Mouse (Mus musculus) adrenal gland, postnatal 4 days (tissue): Measurements from ENCODE around the gene Hmgb1. TPM values are rescaled to one million over a fixed set of nuclear protein-coding genes. Genes with fewer than 3 reads are reported as not detected.

Experiments
- DNase-seq, 2 experiments: peaks; one replicate each; pipeline ENCODE4 v3.0.0; 2021 to 2022; ENCODE audit warnings: low spot score in 2 of 2, mixed read lengths in 2 of 2
- total RNA-seq, 2 experiments: library from RNA; stranded (reverse); gene quantifications; 2 replicates each; pipeline ENCODE4 v1.2.3; 2021

Gene Hmgb1
- total RNA-seq, 2 experiments from 2014 or later: 314 to 324 TPM

DNA sequence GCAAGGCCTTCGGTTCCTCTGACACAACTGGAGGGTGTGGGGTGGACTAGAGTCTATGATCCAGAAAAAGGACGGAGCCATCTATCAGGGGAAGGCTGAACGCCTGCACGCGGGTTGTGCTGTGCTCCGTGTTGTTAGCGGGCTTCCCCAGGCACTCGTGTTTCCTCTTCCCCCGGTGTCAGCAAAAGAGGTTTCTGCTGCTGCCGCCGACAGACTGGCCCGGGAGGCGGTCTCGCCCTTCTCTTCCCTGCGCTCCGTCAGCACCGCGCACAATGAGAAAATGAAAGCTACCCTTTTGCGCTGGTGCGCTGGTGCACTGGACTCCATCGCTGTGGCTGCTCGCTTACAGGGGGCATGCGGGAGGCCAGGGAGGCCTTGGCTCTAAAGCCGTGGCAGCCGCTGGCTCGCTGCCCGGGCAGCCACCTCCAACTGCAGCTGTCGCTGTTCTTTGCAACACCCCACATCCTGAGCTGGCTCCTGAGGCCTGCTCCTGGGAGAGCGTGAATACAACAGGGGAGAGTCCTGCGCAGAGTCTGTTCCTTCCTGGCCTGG lies 153.0 kb downstream of the Hmgb1 start:
- DNase-seq: peak; percentile 24 to 52

GRCm38 (mm10) chr5:149030103-149030502 lies 154.2 kb downstream of the Hmgb1 start:
- DNase-seq: no peak

DNA sequence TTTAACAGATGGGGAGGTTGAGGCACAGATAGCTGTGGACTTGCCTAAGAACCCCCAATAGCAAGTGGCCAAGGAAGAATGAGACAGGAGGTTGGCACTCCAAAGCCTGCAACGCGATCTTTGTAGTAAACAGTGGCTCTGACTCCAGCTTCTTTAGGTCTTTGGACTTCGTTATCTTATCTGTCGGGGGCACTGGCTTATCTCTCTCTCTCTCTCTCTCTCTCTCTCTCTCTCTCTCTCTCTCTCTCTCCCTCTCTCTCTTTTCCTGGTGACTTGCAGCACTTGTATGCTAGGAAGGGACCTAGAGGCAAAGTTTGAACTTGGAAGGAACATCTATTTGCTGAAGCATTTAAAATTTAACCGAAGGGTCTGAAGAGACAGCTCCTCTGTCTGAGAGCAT lies 155.9 kb downstream of the Hmgb1 start:
- DNase-seq: no peak

DNA sequence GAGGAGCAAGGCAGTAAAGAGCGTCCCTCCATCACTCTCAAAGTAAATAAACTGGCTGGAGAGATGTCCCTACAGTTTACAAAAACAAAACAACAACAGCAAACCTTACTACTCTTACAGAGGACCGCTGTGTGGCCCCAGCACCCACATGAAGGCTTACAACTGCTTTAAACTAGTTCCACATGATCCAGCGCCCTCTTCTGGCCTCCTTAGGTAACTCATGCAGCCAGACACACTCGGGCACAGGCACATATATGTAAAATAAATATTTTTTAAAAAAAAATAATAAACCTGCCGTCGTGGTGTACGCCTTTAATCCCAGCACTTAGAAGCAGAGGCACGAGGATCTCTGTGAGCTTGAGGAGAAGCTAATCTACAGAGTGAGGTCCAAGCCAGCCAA lies 156.9 kb downstream of the Hmgb1 start:
- no peak for DNase-seq

- no peak for DNase-seq
Observed at GRCm38 (mm10) chr5:149021120-149021519, 163.2 kb downstream of the Hmgb1 start.

DNA sequence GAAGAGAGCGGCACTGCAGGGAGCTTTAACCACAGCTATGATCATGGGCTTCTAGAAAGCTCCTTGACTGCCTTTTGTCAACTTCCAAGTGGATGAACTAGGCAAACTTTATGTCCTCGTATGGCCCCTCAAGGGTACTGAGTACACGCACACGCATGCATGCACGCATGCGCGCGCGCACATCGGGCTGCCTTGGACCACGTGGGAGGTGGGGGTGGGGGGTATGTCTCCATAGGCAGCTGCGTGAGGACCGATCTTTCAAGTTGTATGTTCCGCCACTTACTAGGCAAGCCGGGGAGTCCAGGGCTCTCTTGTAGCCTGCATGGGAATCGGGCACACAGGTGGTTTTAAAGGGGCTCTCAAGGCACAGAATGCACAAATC lies 163.6 kb downstream of the Hmgb1 start:
- no peak for DNase-seq

DNA sequence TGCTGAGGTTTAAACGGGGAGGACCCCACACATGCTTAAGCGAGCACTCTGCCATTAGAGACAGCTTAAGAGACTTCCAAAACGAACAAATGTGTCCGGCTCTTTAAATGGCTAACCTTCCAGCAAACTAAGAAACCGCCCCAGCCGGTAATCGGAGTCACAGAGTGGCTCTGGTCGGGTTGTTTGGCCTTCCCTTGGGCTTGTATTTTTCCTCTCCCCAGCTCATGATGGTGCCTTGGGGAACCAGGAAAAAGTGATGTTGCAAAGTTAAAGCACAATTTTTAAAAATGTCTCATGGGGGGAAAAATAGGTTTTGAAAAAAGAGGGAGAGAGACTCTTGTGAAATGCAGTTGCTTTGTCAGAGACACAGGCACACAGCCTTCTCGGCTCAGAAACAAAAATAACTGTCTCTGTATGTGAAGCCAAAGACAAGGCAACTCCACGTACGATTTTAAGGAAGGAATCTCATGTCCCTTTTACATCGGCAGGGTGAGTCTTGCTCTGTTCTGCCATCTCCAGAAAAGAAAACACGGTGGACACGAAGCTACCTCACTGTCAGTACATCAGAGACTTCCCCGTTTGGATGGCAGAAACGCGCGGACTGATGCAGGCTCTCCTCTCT lies 164.1 kb downstream of the Hmgb1 start:
- DNase-seq: no peak

DNA sequence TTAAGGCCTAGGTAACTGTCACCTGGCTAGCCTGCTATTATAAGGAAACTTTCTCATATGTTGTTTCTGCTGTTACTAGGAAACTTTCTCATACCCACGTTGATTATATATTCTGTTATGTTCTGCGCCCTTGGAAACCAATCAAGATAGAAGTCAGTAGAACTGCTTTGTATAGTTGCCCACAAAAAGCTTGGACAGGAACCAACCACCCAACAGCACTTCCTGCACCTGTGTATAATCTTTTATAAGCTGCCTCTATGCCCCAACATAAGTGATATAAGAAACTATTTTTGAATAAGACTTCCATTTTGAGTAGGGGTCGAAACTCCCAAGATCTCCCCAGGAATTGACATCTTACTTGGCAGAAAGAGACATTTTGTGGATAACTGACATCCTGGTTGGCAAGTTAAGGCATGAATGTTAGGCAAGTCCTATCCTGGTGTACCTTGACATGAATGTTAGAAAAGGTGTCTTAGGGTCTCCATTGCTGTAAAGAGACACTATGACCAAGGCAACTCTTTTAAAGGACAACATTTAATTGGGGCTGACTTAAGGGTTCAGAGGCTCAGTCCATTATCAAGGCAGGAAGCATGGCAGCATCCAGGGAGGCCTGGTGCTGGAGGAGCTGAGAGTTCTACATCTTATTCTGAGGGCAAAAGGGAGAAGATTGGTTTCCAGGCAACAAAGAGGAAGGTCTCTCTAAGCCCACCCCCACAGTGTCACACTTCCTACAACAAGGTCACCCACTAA lies 166.4 kb downstream of the Hmgb1 start:
- no peak for DNase-seq

- no peak for DNase-seq
Observed at GRCm38 (mm10) chr5:149017181-149017580, 167.1 kb downstream of the Hmgb1 start.

DNA sequence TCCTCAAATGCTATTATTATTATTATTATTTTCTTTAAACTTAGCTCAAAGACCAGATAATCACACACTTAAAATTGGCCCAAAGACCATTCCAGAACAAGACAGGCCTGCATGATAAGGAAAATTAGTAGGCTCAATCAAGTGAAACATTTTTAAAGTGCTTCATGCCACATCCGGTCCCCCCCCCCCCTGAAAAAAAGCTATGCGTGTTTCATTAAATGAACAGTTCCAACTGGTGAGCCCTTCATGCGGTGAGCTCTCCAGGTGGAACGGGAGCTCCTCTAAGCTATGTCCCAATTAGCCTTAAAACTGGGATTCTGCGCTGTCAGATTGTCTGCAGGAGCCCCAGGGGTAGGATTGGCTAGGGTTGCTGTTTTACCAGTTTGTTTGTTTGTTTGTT lies 168.0 kb downstream of the Hmgb1 start:
- DNase-seq: no peak

- DNase-seq: no peak
Observed at GRCm38 (mm10) chr5:149015335-149016201, 168.7 kb downstream of the Hmgb1 start.

DNA sequence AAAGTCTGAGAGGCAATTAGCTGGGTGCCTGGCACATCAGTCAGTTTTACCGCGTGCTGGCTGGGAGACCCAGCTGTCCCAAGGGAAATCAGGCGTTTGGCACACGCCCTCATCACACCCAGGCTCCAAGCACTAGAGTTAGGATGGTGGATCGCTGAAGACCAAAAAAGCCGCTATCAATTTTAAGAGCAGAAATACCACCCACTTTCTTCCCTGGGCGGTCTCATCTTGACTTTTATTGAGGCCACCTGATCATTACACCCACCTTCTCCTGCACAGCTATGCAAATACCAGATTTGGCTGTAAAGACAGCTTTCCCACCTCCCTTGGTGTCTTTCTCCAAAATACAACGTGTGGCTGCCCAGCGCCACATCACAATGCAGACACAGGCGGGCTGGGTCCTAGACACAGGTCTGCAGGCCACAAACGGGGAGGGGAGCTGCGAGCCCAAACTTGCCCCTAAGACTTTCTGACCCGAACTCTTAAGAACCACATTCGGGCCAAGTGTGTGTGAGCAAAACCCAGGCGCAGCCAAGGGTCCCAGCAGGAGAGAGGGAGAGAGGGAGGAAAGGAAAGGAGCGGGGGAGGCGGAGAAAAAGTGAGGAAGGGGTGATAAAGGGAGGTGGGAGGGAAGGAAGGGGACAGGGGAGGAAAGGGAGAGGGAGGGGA lies 169.6 kb downstream of the Hmgb1 start:
- no peak for DNase-seq

- no peak for DNase-seq
Observed at GRCm38 (mm10) chr5:149013817-149014508, 170.3 kb downstream of the Hmgb1 start.

- no peak for DNase-seq
Observed at GRCm38 (mm10) chr5:149009111-149009510, 175.2 kb downstream of the Hmgb1 start.

- no peak for DNase-seq
Observed at GRCm38 (mm10) chr5:149007295-149007646, 177.0 kb downstream of the Hmgb1 start.

GRCm38 (mm10) chr5:149006362-149007294 lies 177.7 kb downstream of the Hmgb1 start:
- peak; percentile 100 for DNase-seq

- DNase-seq: no peak
Observed at GRCm38 (mm10) chr5:149005701-149006361, 178.5 kb downstream of the Hmgb1 start.

- DNase-seq: no peak
Observed at GRCm38 (mm10) chr5:149005083-149005482, 179.2 kb downstream of the Hmgb1 start.

GRCm38 (mm10) chr5:149003137-149003536 lies 181.2 kb downstream of the Hmgb1 start:
- DNase-seq: no peak
